Mouse (Mus musculus) forebrain, embryonic 15.5 days (tissue): ENCODE data around the gene Atp6v1a. TPM values are rescaled to one million over a fixed set of nuclear protein-coding genes. Genes with fewer than 3 reads are reported as not detected.

Source experiments
- ATAC-seq: fragments of 200-750 bp; cut with Nextera tagmentation; replicated peaks from 2 replicates; pipeline ENCODE4 v1.8.0; 2017; ENCODE audit warnings: mild to moderate bottlenecking, moderate TSS enrichment, moderate library complexity
- H3K27ac ChIP-seq: fragments of 300-500 bp; sonication (generic); replicated peaks from 2 replicates; pipeline ENCODE4 v1.5.1; 2015; ENCODE audit warnings: mild to moderate bottlenecking, inconsistent platforms
- H3K27me3 ChIP-seq: fragments of 300-500 bp; sonication (generic); 2 replicates; pipeline ENCODE4 v1.6.1; 2015; ENCODE audit warnings: inconsistent platforms
- H3K36me3 ChIP-seq: fragments of 300-500 bp; sonication (generic); 2 replicates; pipeline ENCODE4 v1.6.1; 2015; ENCODE audit warnings: mild to moderate bottlenecking, inconsistent platforms
- H3K4me1 ChIP-seq: fragments of 300-500 bp; sonication (generic); 2 replicates; pipeline ENCODE4 v1.6.1; 2015; ENCODE audit warnings: inconsistent platforms
- H3K4me2 ChIP-seq: fragments of 300-500 bp; sonication (generic); replicated peaks from 2 replicates; pipeline ENCODE4 v1.6.1; 2015; ENCODE audit warnings: mild to moderate bottlenecking, inconsistent platforms
- H3K4me3 ChIP-seq: fragments of 300-500 bp; sonication (generic); 2 replicates; pipeline ENCODE4 v1.5.1; 2015; ENCODE audit warnings: mild to moderate bottlenecking, inconsistent platforms
- H3K9ac ChIP-seq: fragments of 300-500 bp; sonication (generic); replicated peaks from 2 replicates; pipeline ENCODE4 v1.6.1; 2015; ENCODE audit warnings: mild to moderate bottlenecking, inconsistent platforms
- H3K9me3 ChIP-seq: fragments of 300-500 bp; sonication (generic); 2 replicates; pipeline ENCODE4 v1.6.1; 2016; ENCODE audit warnings: inconsistent platforms
- WGBS: fragments of 180-500 bp; shearing (Covaris S2); methylation state at CpG from one replicate; pipeline ENCODE4 v1.1.7; 2015; ENCODE audit warnings: mixed read lengths; 5-methylcytosine and 5-hydroxymethylcytosine counted together
- polyA plus RNA-seq: library from polyadenylated mRNA; unstranded; fragments of >200 nt; fragmentation: Nextera tagmentation; extraction: Ambion mirVana; gene quantifications from 2 replicates; pipeline ENCODE4 v1.2.1, GENCODE M21; 2015

Gene Atp6v1a
- polyA plus RNA-seq, 1 experiment from 2014 or later = 107 TPM

DNA sequence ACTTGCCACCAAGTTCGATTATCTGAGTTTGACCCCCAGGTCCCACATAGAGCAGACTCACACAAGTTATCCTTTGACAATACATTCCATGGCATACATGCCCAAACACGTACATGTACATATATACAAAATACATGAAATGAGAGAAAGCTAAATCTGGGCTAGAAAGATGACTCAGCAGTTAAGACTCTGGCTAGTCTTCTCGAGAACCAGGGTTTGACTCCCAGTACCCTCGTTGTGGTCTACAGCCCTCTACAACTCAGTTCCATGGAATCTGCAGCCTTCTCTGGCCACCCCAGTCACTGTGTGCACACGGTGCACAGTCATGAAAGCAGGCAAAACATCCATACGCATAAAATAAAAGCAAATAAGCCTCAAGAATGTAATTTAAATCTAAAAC, 87.1 kb downstream of the Atp6v1a start:
- WGBS = 92% methylated on average over 6 of the region's 6 CpGs

GRCm38 (mm10) chr16:44050139-44050538, 89.4 kb downstream of the Atp6v1a start:
- Histone ChIP-seq H3K4me3 (no peak overlapping the region), H3K4me1 (no peaks in the 10 kb centered on the region), H3K9ac (no peak overlapping the region), H3K27ac (no peak overlapping the region), H3K27me3 (no peaks in the 10 kb centered on the region), H3K36me3 (no peaks in the 10 kb centered on the region), H3K4me2 (no peak overlapping the region), H3K9me3 (no peaks in the 10 kb centered on the region)
- no peak for ATAC-seq
- WGBS = 92% methylated on average over 5 of the region's 5 CpGs

More for the DNA sequence above, 87.1 kb downstream of the Atp6v1a start:
- H3K9ac ChIP-seq = no peak overlapping the region
- H3K27ac ChIP-seq = no peak overlapping the region
- H3K9me3 ChIP-seq = no peaks in the 10 kb centered on the region
- ATAC-seq = no peak
- no peak overlapping the region for H3K4me2 ChIP-seq
- no peaks in the 10 kb centered on the region for H3K36me3 ChIP-seq
- no peak overlapping the region for H3K4me3 ChIP-seq
- H3K4me1 ChIP-seq = no peaks in the 10 kb centered on the region
- H3K27me3 ChIP-seq = no peaks in the 10 kb centered on the region

DNA sequence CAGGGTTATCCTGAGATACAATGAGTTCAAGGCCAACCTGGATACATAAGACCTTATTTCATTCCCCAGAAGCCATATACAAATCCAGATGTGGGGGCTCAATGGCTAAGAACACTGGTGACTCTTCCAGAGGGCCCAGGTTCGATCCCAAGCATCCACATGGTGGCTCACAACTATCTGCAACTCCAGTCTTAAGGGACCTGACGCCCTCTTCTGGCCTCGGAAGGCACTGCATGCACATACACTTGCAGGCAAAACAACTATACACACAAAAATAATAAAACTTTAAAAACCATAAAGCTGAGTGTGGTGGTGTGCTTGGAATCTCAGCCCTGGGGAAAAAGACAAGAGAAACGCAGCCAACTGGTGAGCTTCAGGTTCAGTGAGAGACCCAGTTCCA, 100.4 kb downstream of the Atp6v1a start:
- H3K4me1 ChIP-seq = no peaks in the 10 kb centered on the region
- no peak overlapping the region for H3K9ac ChIP-seq
- no peak overlapping the region for H3K27ac ChIP-seq
- ATAC-seq = no peak
- no peaks in the 10 kb centered on the region for H3K27me3 ChIP-seq
- H3K9me3 ChIP-seq = no peaks in the 10 kb centered on the region
- no peak overlapping the region for H3K4me2 ChIP-seq
- no peak overlapping the region for H3K4me3 ChIP-seq
- H3K36me3 ChIP-seq = no peaks in the 10 kb centered on the region
- 90% methylated on average over 4 of the region's 4 CpGs for WGBS

Other genes with a start within 250 kb of the Atp6v1a start
- 9.4 and 12.2 TPM in 2 replicates for gene Ccdc191, start 249.9 kb downstream of the Atp6v1a start, polyA plus RNA-seq
- 25.1 and 26.7 TPM in 2 replicates for gene Qtrt2, start 212.9 kb downstream of the Atp6v1a start, polyA plus RNA-seq
- 3.0 and 3.2 TPM in 2 replicates for gene Zdhhc23, start 159.9 kb downstream of the Atp6v1a start, polyA plus RNA-seq
- 2.1 and 4.2 TPM in 2 replicates for gene Gramd1c, start 76.4 kb downstream of the Atp6v1a start, polyA plus RNA-seq
- 82.1 and 84.7 TPM in 2 replicates for gene Naa50, start 125 bp upstream of the Atp6v1a start, polyA plus RNA-seq
- 3.5 and 3.7 TPM in 2 replicates for gene Usf3, start 33.5 kb upstream of the Atp6v1a start, polyA plus RNA-seq
- 3.1 and 3.5 TPM in 2 replicates for gene Sidt1, start 193.5 kb upstream of the Atp6v1a start, polyA plus RNA-seq
- 20.6 and 23.4 TPM in 2 replicates for gene Spice1, start 207.4 kb upstream of the Atp6v1a start, polyA plus RNA-seq